25 mouse cellular contexts compared by ENCODE assay signal in the genomic region with DNA sequence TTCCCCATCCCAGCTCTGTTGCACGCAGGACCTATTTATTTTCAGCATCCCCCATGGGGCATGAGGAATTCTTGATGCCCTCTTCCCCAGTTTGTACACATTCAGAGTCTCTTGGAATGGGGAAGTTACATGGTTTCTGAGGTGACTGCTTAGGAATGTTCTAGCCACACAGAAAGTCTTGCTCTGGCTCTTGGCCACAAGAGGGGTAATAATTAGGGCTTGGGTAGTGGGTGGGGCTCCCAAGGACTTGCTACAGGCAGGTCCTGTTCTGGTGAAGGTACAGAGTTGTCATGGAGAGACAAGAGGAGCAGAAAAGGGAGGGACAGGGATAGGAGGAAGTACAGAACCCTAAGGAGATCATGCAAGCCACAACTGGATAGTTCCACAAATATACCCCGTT. TPM values are rescaled to one million over a fixed set of nuclear protein-coding genes. Genes with fewer than 3 reads are reported as not detected.
DNase-seq lines count a peak whose midpoint lies in the region; ATAC-seq and TF ChIP-seq lines count a peak whose summit lies in the region.
"Had no signal": no experiment of that assay in that cellular context is flagged by ENCODE, and none has a peak within 500 bp of the region (broad histone marks: within the 10 kb centered on the region; RNA-seq: fewer than 3 reads in every experiment).

No protein-coding gene starts in this region.

- H3K9ac ChIP-seq in stomach, postnatal 0 days (ENCODE audit: low read length): no peak overlapping the region
- H3K9ac ChIP-seq: hindbrain, embryonic 12.5 days; lung, embryonic 14.5 days had no signal

- peak; percentile 7 for DNase-seq in adrenal gland, adult 2 months
- no peak for DNase-seq in adrenal gland, adult 18-20 months (ENCODE audit: low spot score in 2 of 2)
- DNase-seq in urinary bladder, postnatal 36 days (ENCODE audit: low spot score in 2 of 2): peak; percentile 19 to 24
- DNase-seq in urinary bladder, adult 2 months (ENCODE audit: low spot score): no peak
- DNase-seq in lung, postnatal 10 days: peak; percentile 63
- no peak for DNase-seq in stomach, postnatal 0 days (ENCODE audit: low spot score)
- DNase-seq in ovary, postnatal 36 days (ENCODE audit: low spot score): no peak
- no peak for DNase-seq in gastrocnemius, adult 8-10 months (ENCODE audit: low spot score in 2 of 2)
- DNase-seq: cerebellum, adult 18-20 months; cerebellum, postnatal 36 days; gastrocnemius, postnatal 25 days; heart, postnatal 10 days; kidney, adult 8-10 months; kidney, postnatal 36 days; lung, embryonic 14.5 days; retina, postnatal 1 day had no signal

- TF ChIP-seq CTCF in stomach, postnatal 0 days (IDR thresholded peaks at IDR 0.05; ENCODE audit: low read depth): no peak

- H3K4me3 ChIP-seq in stomach, postnatal 0 days (ENCODE audit: low read depth, low read length): no peak overlapping the region
- H3K4me3 ChIP-seq: forebrain, embryonic 10.5 days; hindbrain, embryonic 12.5 days; limb, embryonic 10.5 days had no signal

- WGBS in stomach, postnatal 0 days: 66% methylated on average over 2 of the region's 2 CpGs

- ATAC-seq in stomach, postnatal 0 days (ENCODE audit: low FRiP score, low TSS enrichment): peak; percentile 75
- ATAC-seq: CD4-positive, CD25-positive, alpha-beta regulatory T cell, adult 4 months had no signal

- H3K36me3 ChIP-seq in stomach, postnatal 0 days (ENCODE audit: control insufficient read depth, insufficient read depth, low read length): no peaks in the 10 kb centered on the region
- H3K36me3 ChIP-seq: forebrain, embryonic 10.5 days; hindbrain, embryonic 12.5 days; limb, embryonic 10.5 days had no signal

- H3K4me1 ChIP-seq in stomach, postnatal 0 days (replicated peaks; ENCODE audit: control insufficient read depth, insufficient read depth): no peaks in the 10 kb centered on the region
- H3K4me1 ChIP-seq: forebrain, embryonic 10.5 days; hindbrain, embryonic 12.5 days; limb, embryonic 10.5 days had no signal

- H3K4me2 ChIP-seq in stomach, postnatal 0 days (replicated peaks; ENCODE audit: low read depth): no peak overlapping the region
- H3K4me2 ChIP-seq: heart, embryonic 11.5 days; hindbrain, embryonic 12.5 days; lung, embryonic 14.5 days; midbrain, embryonic 11.5 days had no signal

- no peaks in the 10 kb centered on the region for H3K27me3 ChIP-seq in stomach, postnatal 0 days (ENCODE audit: control insufficient read depth, insufficient read depth, low read length)
- H3K27me3 ChIP-seq: hindbrain, embryonic 12.5 days had no signal

- H3K27ac ChIP-seq in stomach, postnatal 0 days (replicated peaks): 0 out of 2 replicates have a peak overlapping the region, but pooled peaks have one; percentile 24
- H3K27ac ChIP-seq: forebrain, embryonic 10.5 days; hindbrain, embryonic 12.5 days; limb, embryonic 10.5 days had no signal

- H3K9me3 ChIP-seq in stomach, postnatal 0 days (ENCODE audit: control insufficient read depth, low read length): no peaks in the 10 kb centered on the region
- H3K9me3 ChIP-seq: hindbrain, embryonic 12.5 days; limb, embryonic 10.5 days had no signal

- no peak for TF ChIP-seq EP300 in stomach, postnatal 0 days (optimal IDR thresholded peaks at IDR 0.05)

RNA-seq across cellular contexts. Expression of a gene that starts 34.2 kb away (rescaled TPM):
- total RNA-seq in adrenal gland, adult 2 months (2021): 10 to 100 TPM; 32.1 to 36.1 TPM
- polyA plus RNA-seq in adrenal gland, adult 2 months (2012; rRNA removed): 14.4 and 14.6 TPM in 2 replicates
- total RNA-seq in adrenal gland, adult 18-20 months (2021): 10 to 100 TPM; 36.1 to 39.6 TPM
- polyA plus RNA-seq in urinary bladder, adult 2 months (2012; rRNA removed): 13.7 and 15.8 TPM in 2 replicates
- polyA plus RNA-seq in stomach, postnatal 0 days (2015; fragmentation: Nextera tagmentation; extraction: Ambion mirVana): 3.8 and 4.1 TPM in 2 replicates
- 10 to 100 TPM; 27.0 to 32.6 (median 28.3) TPM for total RNA-seq in gastrocnemius, adult 8-10 months (2022)

RNA-seq across cellular contexts. Expression of a gene that starts 39.6 kb away (rescaled TPM):
- not detected for total RNA-seq in adrenal gland, adult 2 months (2021)
- not detected in 2 replicates for polyA plus RNA-seq in adrenal gland, adult 2 months (2012; rRNA removed)
- total RNA-seq in adrenal gland, adult 18-20 months (2021): not detected
- polyA plus RNA-seq in urinary bladder, adult 2 months (2012; rRNA removed): not detected in 2 replicates
- polyA plus RNA-seq in stomach, postnatal 0 days (2015; fragmentation: Nextera tagmentation; extraction: Ambion mirVana): 0.16 and 0.23 TPM in 2 replicates
- total RNA-seq in gastrocnemius, adult 8-10 months (2022): not detected
- total RNA-seq: ES-E14; gastrocnemius, postnatal 25 days; heart, postnatal 10 days; liver, adult 2 months had no signal
- polyA plus RNA-seq: brain, embryonic 14.5 days; CD4-positive, CD25-positive, alpha-beta regulatory T cell, adult 4 months; forebrain, embryonic 10.5 days; heart, embryonic 11.5 days; hindbrain, embryonic 12.5 days; limb, embryonic 10.5 days; liver, adult 2 months; lung, embryonic 14.5 days; midbrain, embryonic 11.5 days had no signal

RNA-seq across cellular contexts. Expression of a gene that starts 51.4 kb away (rescaled TPM):
- total RNA-seq in adrenal gland, adult 2 months (2021): 10 to 100 TPM; 51.1 to 57.1 TPM
- 3.5 and 6.6 TPM in 2 replicates for polyA plus RNA-seq in adrenal gland, adult 2 months (2012; rRNA removed)
- 10 to 100 TPM; 43.1 to 51.8 TPM for total RNA-seq in adrenal gland, adult 18-20 months (2021)
- polyA plus RNA-seq in urinary bladder, adult 2 months (2012; rRNA removed): 38.6 and 40.0 TPM in 2 replicates
- polyA plus RNA-seq in stomach, postnatal 0 days (2015; fragmentation: Nextera tagmentation; extraction: Ambion mirVana): 57.1 and 59.6 TPM in 2 replicates
- 10 to 100 TPM; 43.3 to 56.5 (median 44.4) TPM for total RNA-seq in gastrocnemius, adult 8-10 months (2022)

Comparison
In these comparisons a context has a peak if more than half of its experiments do, and no peak if none do; other contexts are left out.
1. DNase-seq: peak in adrenal gland, adult 2 months (single experiment), urinary bladder, postnatal 36 days (2 of 2) and lung, postnatal 10 days (single experiment); none in adrenal gland, adult 18-20 months (0 of 2), urinary bladder, adult 2 months (single experiment), stomach, postnatal 0 days (single experiment), ovary, postnatal 36 days (single experiment) and gastrocnemius, adult 8-10 months (0 of 2).